Mouse (Mus musculus): ENCODE measurements around the gene Fpgs.

DNA sequence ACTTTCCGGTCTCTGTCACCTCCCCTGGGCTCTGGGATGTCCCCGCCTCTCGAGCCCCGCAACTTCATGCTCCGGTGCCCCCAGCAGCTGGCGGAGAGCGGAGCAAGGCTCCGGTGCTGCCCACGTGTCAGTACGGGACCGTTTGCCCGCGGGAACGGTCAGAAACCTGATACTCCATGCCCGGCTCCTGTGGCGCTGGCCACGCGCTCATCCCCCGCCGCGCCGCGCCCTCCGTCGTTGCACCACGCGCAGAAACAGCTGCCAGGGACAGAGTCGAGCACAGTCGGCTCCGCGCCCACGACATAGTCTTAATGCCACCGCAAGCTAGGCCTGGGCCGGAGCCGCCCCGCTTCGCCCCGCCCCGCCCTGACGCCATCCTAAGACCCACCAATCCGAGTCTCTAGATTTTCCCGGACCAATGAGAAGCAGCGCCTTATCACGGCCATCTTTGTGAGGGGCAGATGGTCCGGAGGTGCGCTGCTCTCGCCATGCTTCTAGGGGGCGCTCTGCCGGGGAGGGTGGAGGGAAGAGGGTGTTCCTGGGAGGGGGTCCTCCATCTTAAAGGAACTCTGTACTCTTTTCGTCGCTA lies 10.0 kb downstream of the Fpgs start:
- TF ChIP-seq CTCF (IDR thresholded peaks at IDR 0.05; ENCODE audit: borderline replicate concordance, insufficient read depth, low read depth, low read length) (peak; percentile 82), POLR2A (IDR thresholded peaks at IDR 0.05; ENCODE audit: borderline replicate concordance, insufficient read depth, low read length) (peak; percentile 83)
